In the genomic region with DNA sequence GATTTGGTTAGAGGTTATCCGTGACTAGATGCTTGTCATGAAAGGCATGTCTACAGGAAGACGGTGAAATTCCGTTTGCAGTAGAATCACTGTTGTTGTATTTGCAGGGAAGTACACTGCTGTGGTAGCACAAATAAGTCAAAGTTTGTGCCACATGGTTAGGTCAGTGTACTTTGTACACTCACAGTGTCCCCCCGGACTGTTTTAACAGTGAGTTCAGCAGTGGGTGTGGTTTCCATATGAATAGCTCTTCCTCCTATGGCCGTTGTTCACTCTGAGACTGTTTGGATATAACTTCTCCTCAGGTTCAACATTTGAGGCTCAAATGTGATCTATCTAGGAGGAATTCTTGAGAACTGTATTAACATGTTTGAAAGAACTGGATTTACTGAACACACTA, we compare ENCODE assay signal across 11 mouse cellular contexts. TPM values are rescaled to one million over a fixed set of nuclear protein-coding genes. Genes with fewer than 3 reads are reported as not detected.
DNase-seq lines count a peak whose midpoint lies in the region; ATAC-seq and TF ChIP-seq lines count a peak whose summit lies in the region.
"Had no signal": no experiment of that assay in that cellular context is flagged by ENCODE, and none has a peak within 500 bp of the region (broad histone marks: within the 10 kb centered on the region; RNA-seq: fewer than 3 reads in every experiment).

No protein-coding gene starts in this region.

- peak overlapping the region; percentile 20; the same call in 1 of the 2 replicates for H3K4me2 ChIP-seq in intestine, embryonic 14.5 days (ENCODE audit: low read length)
- H3K4me2 ChIP-seq in intestine, postnatal 0 days (replicated peaks; ENCODE audit: low read depth): no peak overlapping the region
- H3K4me2 ChIP-seq in liver, postnatal 0 days (ENCODE audit: low read depth, low read length): 0 out of 2 replicates have a peak overlapping the region, but pooled peaks have one; percentile 7

- H3K27ac ChIP-seq in intestine, embryonic 14.5 days (ENCODE audit: low read depth): no peak overlapping the region
- no peak overlapping the region for H3K27ac ChIP-seq in intestine, postnatal 0 days (ENCODE audit: low read depth, low read length)
- no peak overlapping the region for H3K27ac ChIP-seq in liver, postnatal 0 days (ENCODE audit: low read depth)
- H3K27ac ChIP-seq: left cerebral cortex, adult 2 months had no signal

- ATAC-seq in intestine, embryonic 14.5 days (replicated peaks; ENCODE audit: low FRiP score, low TSS enrichment, low read depth): no peak
- ATAC-seq in intestine, postnatal 0 days: no peak
- ATAC-seq in liver, postnatal 0 days: no peak
- ATAC-seq in cerebellum, adult (ENCODE audit: insufficient number of reproducible peaks, low FRiP score, low TSS enrichment): no peak

- H3K9me3 ChIP-seq in intestine, embryonic 14.5 days (ENCODE audit: control insufficient read depth, low read length): no peaks in the 10 kb centered on the region
- no peaks in the 10 kb centered on the region for H3K9me3 ChIP-seq in intestine, postnatal 0 days (ENCODE audit: control insufficient read depth)
- H3K9me3 ChIP-seq in liver, postnatal 0 days (ENCODE audit: low read length): no peaks in the 10 kb centered on the region

- H3K4me3 ChIP-seq in intestine, embryonic 14.5 days (ENCODE audit: low read depth, low read length): no peak overlapping the region
- H3K4me3 ChIP-seq in intestine, postnatal 0 days (ENCODE audit: low read depth, low read length): no peak overlapping the region
- H3K4me3 ChIP-seq in liver, postnatal 0 days (ENCODE audit: low read depth, low read length): no peak overlapping the region
- H3K4me3 ChIP-seq: left cerebral cortex, adult 2 months had no signal

- TF ChIP-seq CTCF in intestine, postnatal 0 days (IDR thresholded peaks at IDR 0.05; ENCODE audit: low read depth): no peak
- no peak for TF ChIP-seq CTCF in liver, postnatal 0 days (IDR thresholded peaks at IDR 0.05; ENCODE audit: low read depth)

- no peaks in the 10 kb centered on the region for H3K36me3 ChIP-seq in intestine, embryonic 14.5 days (ENCODE audit: control insufficient read depth, insufficient read depth, low read length)
- no peaks in the 10 kb centered on the region for H3K36me3 ChIP-seq in intestine, postnatal 0 days (ENCODE audit: control insufficient read depth, insufficient read depth)
- H3K36me3 ChIP-seq in liver, postnatal 0 days (replicated peaks; ENCODE audit: insufficient read depth, low read length): no peaks in the 10 kb centered on the region

- WGBS in intestine, embryonic 14.5 days: 23% methylated on average over 5 of the region's 5 CpGs
- WGBS in intestine, postnatal 0 days: 27% methylated on average over 5 of the region's 5 CpGs
- WGBS in liver, postnatal 0 days (ENCODE audit: insufficient replicate concordance): 17% methylated on average over 5 of the region's 5 CpGs

- TF ChIP-seq EP300 in liver, postnatal 0 days (IDR thresholded peaks at IDR 0.05; ENCODE audit: low read depth): no peak

- peaks cover 14% of the 10 kb centered on the region for H3K4me1 ChIP-seq in intestine, embryonic 14.5 days (replicated peaks; ENCODE audit: control insufficient read depth, insufficient read depth, low read length)
- H3K4me1 ChIP-seq in intestine, postnatal 0 days (replicated peaks; ENCODE audit: control insufficient read depth, insufficient read depth, low read length): no peaks in the 10 kb centered on the region; the same call in 1 of the 2 replicates
- peaks cover 12% of the 10 kb centered on the region; the same call in 1 of the 2 replicates for H3K4me1 ChIP-seq in liver, postnatal 0 days (ENCODE audit: insufficient read depth)

- H3K27me3 ChIP-seq in intestine, embryonic 14.5 days (replicated peaks; ENCODE audit: control insufficient read depth, insufficient read depth, low read length): no peaks in the 10 kb centered on the region
- H3K27me3 ChIP-seq in intestine, postnatal 0 days (replicated peaks; ENCODE audit: control insufficient read depth, insufficient read depth, low read length): no peaks in the 10 kb centered on the region
- H3K27me3 ChIP-seq in liver, postnatal 0 days (ENCODE audit: insufficient read depth, low read length): no peaks in the 10 kb centered on the region

- DNase-seq in intestine, embryonic 14.5 days (ENCODE audit: low spot score): peak; percentile 53
- peak; percentile 48 for DNase-seq in 3T3-L1 (ENCODE audit: low read depth, low spot score)
- DNase-seq in R1 (ENCODE audit: low read depth, low spot score): peak; percentile 68
- DNase-seq in liver, postnatal 0 days: no peak
- DNase-seq in adrenal gland, adult (ENCODE audit: inconsistent age in 2 of 2, low spot score in 1 of 2): no peak
- no peak for DNase-seq in MN1 (ENCODE audit: low spot score)
- DNase-seq: cerebellum, postnatal 14 days; thymus, postnatal 14 days had no signal

- no peak overlapping the region for H3K9ac ChIP-seq in intestine, embryonic 14.5 days (ENCODE audit: low read length)
- no peak overlapping the region for H3K9ac ChIP-seq in intestine, postnatal 0 days (ENCODE audit: low read depth, low read length)
- no peak overlapping the region for H3K9ac ChIP-seq in liver, postnatal 0 days (replicated peaks)

RNA-seq across cellular contexts. Expression of gene Spry2, which starts 25.8 kb away (rescaled TPM):
- 48.3 and 50.0 TPM in 2 replicates for polyA plus RNA-seq in intestine, embryonic 14.5 days (2014; fragmentation: Nextera tagmentation; extraction: Ambion mirVana)
- 36.1 and 41.1 TPM in 2 replicates for polyA plus RNA-seq in intestine, postnatal 0 days (2015; fragmentation: Nextera tagmentation; extraction: Ambion mirVana)
- 6.0 and 6.1 TPM in 2 replicates for polyA plus RNA-seq in liver, postnatal 0 days (2015; fragmentation: Nextera tagmentation; extraction: Ambion mirVana)

Comparison
In these comparisons a context has a peak if more than half of its experiments do, and no peak if none do; other contexts are left out.
1. DNase-seq: peak in intestine, embryonic 14.5 days (single experiment), 3T3-L1 (single experiment) and R1 (single experiment); none in liver, postnatal 0 days (single experiment), adrenal gland, adult (0 of 2) and MN1 (single experiment).